Mouse (Mus musculus) lung, embryonic 16.5 days (tissue): Measurements from ENCODE around the gene Agfg1. TPM values are rescaled to one million over a fixed set of nuclear protein-coding genes. Genes with fewer than 3 reads are reported as not detected.

ENCODE experiments used
- microRNA-seq: library from miRNA; unstranded; fragments of <30 nt; microRNA quantifications from one replicate; pipeline ENCODE4, GENCODE M21; 2016
- polyA plus RNA-seq: library from polyadenylated mRNA; unstranded; fragments of >200 nt; fragmentation: Nextera tagmentation; extraction: Ambion mirVana; gene quantifications from 2 replicates; pipeline ENCODE4 v1.2.1, GENCODE M21; 2015

The Agfg1 gene
- polyA plus RNA-seq, 1 experiment from 2014 or later = 30.8 TPM

Small RNA genes within 50 kb of the gene (microRNA-seq; reads per million reads assigned to microRNA genes)
- not detected for gene Gm22396

Other genes with a start within 250 kb of the Agfg1 start
- 196 and 200 TPM in 2 replicates for gene Mff, start 114.6 kb upstream of the Agfg1 start, polyA plus RNA-seq
- not detected in 2 replicates for gene Tm4sf20, start 71.0 kb upstream of the Agfg1 start, polyA plus RNA-seq
- not detected in 2 replicates for gene Gm47791, start 68.2 kb upstream of the Agfg1 start, polyA plus RNA-seq
- gene A030005L19Rik, start 73.8 kb downstream of the Agfg1 start, polyA plus RNA-seq = not detected in 2 replicates
- gene A030014E15Rik, start 85.4 kb downstream of the Agfg1 start, polyA plus RNA-seq = not detected in 2 replicates
- gene Gm6217, start 91.9 kb downstream of the Agfg1 start, polyA plus RNA-seq = not detected in 2 replicates
- gene A030003K21Rik, start 103.9 kb downstream of the Agfg1 start, polyA plus RNA-seq = not detected in 2 replicates
- gene Gm7544, start 116.5 kb downstream of the Agfg1 start, polyA plus RNA-seq = not detected in 2 replicates
- gene Gm47955, start 120.8 kb downstream of the Agfg1 start, polyA plus RNA-seq = not detected in 2 replicates
- not detected in 2 replicates for gene Gm47959, start 161.1 kb downstream of the Agfg1 start, polyA plus RNA-seq
- 0.98 and 1.0 TPM in 2 replicates for gene Slc19a3, start 199.0 kb downstream of the Agfg1 start, polyA plus RNA-seq
- not detected in 2 replicates for gene Krtap28-10, start 203.0 kb downstream of the Agfg1 start, polyA plus RNA-seq
- gene Gm47969, start 205.4 kb downstream of the Agfg1 start, polyA plus RNA-seq = not detected in 2 replicates
- gene A030005K14Rik, start 219.9 kb downstream of the Agfg1 start, polyA plus RNA-seq = not detected in 2 replicates
- not detected in 2 replicates for gene Krtap28-13, start 221.4 kb downstream of the Agfg1 start, polyA plus RNA-seq